In genomic region chr8:80852412-80853165, GRCm38 (mm10) we compare ENCODE assay signal across 11 mouse cellular contexts. TPM values are rescaled to one million over a fixed set of nuclear protein-coding genes. Genes with fewer than 3 reads are reported as not detected.
DNase-seq lines count a peak whose midpoint lies in the region; ATAC-seq lines count a peak whose summit lies in the region.
"Had no signal": no experiment of that assay in that cellular context is flagged by ENCODE, and none has a peak within 500 bp of the region (broad histone marks: within the 10 kb centered on the region; RNA-seq: fewer than 3 reads in every experiment).

No protein-coding gene starts in this region.

- no peak overlapping the region for H3K4me3 ChIP-seq in heart, embryonic 11.5 days (ENCODE audit: low read depth, low read length)
- no peak overlapping the region for H3K4me3 ChIP-seq in liver, embryonic 12.5 days
- H3K4me3 ChIP-seq in embryonic facial prominence, embryonic 13.5 days, result no peak overlapping the region
- H3K4me3 ChIP-seq in limb, embryonic 15.5 days, result no peak overlapping the region

- 43% methylated on average over 9 of the region's 9 CpGs for WGBS in heart, embryonic 11.5 days (ENCODE audit: insufficient replicate concordance)
- 66% methylated on average over 9 of the region's 9 CpGs for WGBS in liver, embryonic 12.5 days (ENCODE audit: insufficient replicate concordance)
- 47% methylated on average over 9 of the region's 9 CpGs for WGBS in embryonic facial prominence, embryonic 13.5 days
- WGBS in limb, embryonic 15.5 days, result 63% methylated on average over 9 of the region's 9 CpGs

- DNase-seq in heart, postnatal 10 days, result no peak
- no peak for DNase-seq in liver
- DNase-seq in right cerebral cortex, adult 18-20 months, result no peak
- DNase-seq: adrenal gland, postnatal 10 days; lung, postnatal 10 days had no signal

- peak overlapping the region; percentile 52; the same call in 1 of the 2 replicates for H3K9ac ChIP-seq in heart, embryonic 11.5 days (ENCODE audit: low read depth, low read length)
- no peak overlapping the region for H3K9ac ChIP-seq in liver, embryonic 12.5 days
- H3K9ac ChIP-seq in embryonic facial prominence, embryonic 13.5 days, result no peak overlapping the region
- H3K9ac ChIP-seq in limb, embryonic 15.5 days, result no peak overlapping the region

- H3K27me3 ChIP-seq in heart, embryonic 11.5 days (ENCODE audit: control insufficient read depth, insufficient read depth, low read length), result no peaks in the 10 kb centered on the region
- no peaks in the 10 kb centered on the region for H3K27me3 ChIP-seq in liver, embryonic 12.5 days (replicated peaks)
- no peaks in the 10 kb centered on the region for H3K27me3 ChIP-seq in embryonic facial prominence, embryonic 13.5 days
- no peaks in the 10 kb centered on the region for H3K27me3 ChIP-seq in limb, embryonic 15.5 days
- H3K27me3 ChIP-seq: Patski had no signal

- H3K36me3 ChIP-seq in heart, embryonic 11.5 days (ENCODE audit: control insufficient read depth, insufficient read depth, low read length), result no peaks in the 10 kb centered on the region
- H3K36me3 ChIP-seq in liver, embryonic 12.5 days, result peaks cover 44% of the 10 kb centered on the region
- no peaks in the 10 kb centered on the region for H3K36me3 ChIP-seq in embryonic facial prominence, embryonic 13.5 days
- no peaks in the 10 kb centered on the region for H3K36me3 ChIP-seq in limb, embryonic 15.5 days

- H3K9me3 ChIP-seq in heart, embryonic 11.5 days (replicated peaks; ENCODE audit: control insufficient read depth, low read length), result no peaks in the 10 kb centered on the region
- H3K9me3 ChIP-seq in liver, embryonic 12.5 days (replicated peaks), result no peaks in the 10 kb centered on the region
- H3K9me3 ChIP-seq in embryonic facial prominence, embryonic 13.5 days, result no peaks in the 10 kb centered on the region
- H3K9me3 ChIP-seq in limb, embryonic 15.5 days, result no peaks in the 10 kb centered on the region

- H3K4me1 ChIP-seq in heart, embryonic 11.5 days (ENCODE audit: control insufficient read depth, insufficient read depth, low read length), result peaks cover 56% of the 10 kb centered on the region
- peaks cover 29% of the 10 kb centered on the region for H3K4me1 ChIP-seq in liver, embryonic 12.5 days
- H3K4me1 ChIP-seq in embryonic facial prominence, embryonic 13.5 days, result peaks cover 54% of the 10 kb centered on the region
- peaks cover 70% of the 10 kb centered on the region for H3K4me1 ChIP-seq in limb, embryonic 15.5 days

- no peak; the same call in none of the 2 replicates for ATAC-seq in heart, embryonic 11.5 days (replicated peaks; ENCODE audit: insufficient number of reproducible peaks, low FRiP score, low TSS enrichment)
- ATAC-seq in liver, embryonic 12.5 days, result no peak
- no peak; the same call in 1 of the 2 replicates for ATAC-seq in embryonic facial prominence, embryonic 13.5 days (ENCODE audit: insufficient number of reproducible peaks, insufficient read depth, low FRiP score, low TSS enrichment, low read depth)
- ATAC-seq in limb, embryonic 15.5 days (ENCODE audit: insufficient number of reproducible peaks, low FRiP score, low TSS enrichment, low read depth), result peak; percentile 38; the same call in 1 of the 2 replicates
- no peak for ATAC-seq in erythroblast, adult 5-6 weeks (replicated peaks; ENCODE audit: low FRiP score, poor library complexity, severe bottlenecking)
- ATAC-seq: Patski had no signal

- H3K4me2 ChIP-seq in heart, embryonic 11.5 days, result peak overlapping the region; percentile 46
- peak overlapping the region; percentile 17; the same call in 1 of the 2 replicates for H3K4me2 ChIP-seq in liver, embryonic 12.5 days
- H3K4me2 ChIP-seq in embryonic facial prominence, embryonic 13.5 days, result peak overlapping the region; percentile 44
- peak overlapping the region; percentile 22 for H3K4me2 ChIP-seq in limb, embryonic 15.5 days

- peak overlapping the region; percentile 70 for H3K27ac ChIP-seq in heart, embryonic 11.5 days (ENCODE audit: low read depth, low read length)
- H3K27ac ChIP-seq in liver, embryonic 12.5 days, result no peak overlapping the region
- peak overlapping the region; percentile 68 for H3K27ac ChIP-seq in embryonic facial prominence, embryonic 13.5 days
- H3K27ac ChIP-seq in limb, embryonic 15.5 days, result peak overlapping the region; percentile 79

- intact Hi-C loops in heart, postnatal 10 days (cut with DNase I), result no loop called here

RNA-seq across cellular contexts. Expression of gene Gab1, which starts 27.7 kb away (rescaled TPM):
- polyA plus RNA-seq in heart, embryonic 11.5 days (2014; fragmentation: Nextera tagmentation; extraction: Ambion mirVana), result 35.0 and 41.4 TPM in 2 replicates
- 10 to 100 TPM; 41.2 to 51.1 TPM for total RNA-seq in heart, postnatal 10 days (2021)
- polyA plus RNA-seq in liver, embryonic 12.5 days (2016; fragmentation: Nextera tagmentation; extraction: Ambion mirVana), result 13.1 and 14.6 TPM in 2 replicates
- polyA plus RNA-seq in embryonic facial prominence, embryonic 13.5 days (2015; fragmentation: Nextera tagmentation; extraction: Ambion mirVana), result 22.2 and 22.7 TPM in 2 replicates
- polyA plus RNA-seq in limb, embryonic 15.5 days (2015; fragmentation: Nextera tagmentation; extraction: Ambion mirVana), result 24.9 and 25.6 TPM in 2 replicates
- total RNA-seq in erythroblast, adult 5-6 weeks (2015; ENCODE audit: low replicate concordance), result 4.4 and 7.5 TPM in 2 replicates
- 2.0 and 2.5 TPM in 2 replicates for total RNA-seq in erythroblast, adult 5-6 weeks (2017; ENCODE audit: low replicate concordance)
